Mouse (Mus musculus): ENCODE measurements around the gene Tmem242.
A peak's percentile ranks its signal among the peaks of the same experiment; 100 is the strongest.

Tmem242 gene

DNA sequence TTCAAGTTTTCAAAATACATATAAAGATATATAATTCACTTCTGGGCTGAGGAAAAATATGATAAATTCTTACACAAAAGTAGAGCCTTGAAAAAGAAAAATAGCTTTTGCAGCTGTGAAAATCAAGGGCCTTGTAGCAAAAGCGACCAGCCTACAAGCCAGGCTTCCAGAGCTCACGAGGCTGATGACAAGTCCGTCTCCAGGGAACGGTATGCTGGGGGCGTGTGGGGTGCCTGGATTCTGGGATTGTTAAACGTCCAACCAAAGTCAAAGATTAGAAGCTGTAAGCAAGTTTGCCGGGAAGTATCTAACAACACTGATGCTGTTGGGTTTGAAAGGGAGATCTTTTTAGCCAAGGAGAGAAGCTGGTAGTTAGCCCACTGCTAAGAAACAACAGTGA lies 68.5 kb downstream of the Tmem242 start:
- peak; percentile 23 for DNase-seq

DNA sequence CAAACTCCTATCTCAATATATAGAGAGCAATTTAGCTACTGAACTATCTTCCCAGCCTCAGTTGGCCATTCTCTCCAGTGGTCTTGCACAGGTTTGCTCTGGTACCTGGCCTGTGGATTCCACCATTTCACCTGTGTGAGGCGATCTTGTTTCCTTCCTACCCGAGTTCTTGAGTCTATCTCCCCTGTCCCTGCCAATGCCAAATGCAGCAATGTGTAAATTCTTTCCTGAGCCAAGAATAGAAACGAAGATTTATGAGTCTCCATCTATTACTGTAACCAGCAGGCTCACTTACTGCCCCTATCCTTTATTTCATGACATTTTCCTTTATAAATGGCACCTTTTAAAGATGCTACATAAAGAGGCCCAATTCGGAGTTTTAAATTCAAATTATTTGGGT lies 69.0 kb downstream of the Tmem242 start:
- DNase-seq = no peak

DNA sequence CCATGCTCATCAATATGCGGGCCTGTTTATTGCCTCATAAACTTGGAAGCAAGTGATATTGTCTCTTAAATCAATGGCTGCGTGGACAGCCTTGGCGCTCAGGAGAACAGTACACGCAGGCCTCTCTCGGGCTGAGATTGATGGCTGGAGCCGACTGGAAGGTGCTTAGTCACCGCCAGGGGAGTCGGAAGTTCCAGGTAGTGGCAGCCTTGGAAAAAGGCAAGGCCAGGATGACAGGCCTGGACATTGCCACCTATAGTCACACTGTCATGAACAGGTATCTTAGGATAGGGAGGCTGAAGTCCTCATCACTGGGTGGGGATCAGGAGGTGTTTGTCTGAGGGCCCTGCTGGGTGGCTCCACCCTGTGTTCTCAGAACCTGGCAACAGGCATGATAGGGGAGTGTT lies 74.1 kb downstream of the Tmem242 start:
- no peak for DNase-seq
